Mouse (Mus musculus) macrophage (primary cell): ENCODE data around the gene Wiz. TPM values are rescaled to one million over a fixed set of nuclear protein-coding genes. Genes with fewer than 3 reads are reported as not detected.
A peak's percentile ranks its signal among the peaks of the same experiment; 100 is the strongest.

ENCODE experiments used
- H3K27ac ChIP-seq: fragments of 350-480 bp; formaldehyde crosslinking; 2 replicates; pipeline ENCODE4 v1.9.0; 2021
- H3K36me3 ChIP-seq: fragments of 350-480 bp; formaldehyde crosslinking; 2 replicates; pipeline ENCODE4 v1.9.0; 2021; ENCODE audit errors: inconsistent target
- H3K4me3 ChIP-seq: fragments of 350-480 bp; formaldehyde crosslinking; 2 replicates; pipeline ENCODE4 v1.9.0; 2021; ENCODE audit errors: inconsistent target
- H3K79me2 ChIP-seq: fragments of 350-480 bp; formaldehyde crosslinking; 2 replicates; pipeline ENCODE4 v1.9.0; 2021; ENCODE audit errors: inconsistent target
- WGBS: methylation state at CpG from one replicate; pipeline ENCODE4 v1.1.7; 2026; ENCODE audit warnings: inconsistent platforms; ENCODE audit not compliant: missing documents; 5-methylcytosine and 5-hydroxymethylcytosine counted together
- polyA plus RNA-seq: library from polyadenylated mRNA; stranded (reverse); fragments of 250-400 nt; gene quantifications from 3 replicates; pipeline ENCODE4 v1.2.4, GENCODE M21; 2018; ENCODE audit warnings: inconsistent platforms

Gene Wiz
- polyA plus RNA-seq, 1 experiment from 2014 or later: 20.7 TPM

- Histone ChIP-seq H3K36me3 (peaks cover 7% of the 10 kb centered on the region; the same call in 1 of the 2 replicates), H3K4me3 (peak overlapping the region; percentile 29), H3K79me2 (peaks cover 30% of the 10 kb centered on the region), H3K27ac (no peak overlapping the region)
- WGBS: 51% methylated on average over 5 of the region's 5 CpGs
These were observed 24.4 kb downstream of the Wiz start for GRCm38 (mm10) chr17:32364850-32365249.

DNA sequence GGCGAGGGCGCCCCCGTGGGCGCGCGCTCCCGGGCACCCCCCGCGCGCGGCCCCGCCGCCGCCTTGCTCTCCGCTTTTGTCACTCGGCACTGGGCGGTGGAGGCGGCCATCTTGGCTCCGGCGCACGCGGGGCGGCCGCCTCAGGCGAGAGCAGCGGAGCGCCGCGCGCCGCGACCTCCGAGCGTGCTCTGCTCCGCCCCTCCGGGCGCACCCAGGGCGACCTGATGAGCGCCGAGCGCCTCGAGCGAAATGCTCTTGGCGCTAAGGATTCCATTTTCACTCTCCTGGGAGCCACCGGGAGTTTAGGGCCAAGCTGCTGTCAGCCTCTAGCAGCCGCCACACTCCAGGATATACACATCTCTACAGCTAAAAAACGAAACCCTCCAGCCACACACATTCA is 24.9 kb downstream of the Wiz start:
- peaks cover 30% of the 10 kb centered on the region for H3K79me2 ChIP-seq
- peaks cover 12% of the 10 kb centered on the region; the same call in 1 of the 2 replicates for H3K36me3 ChIP-seq
- H3K4me3 ChIP-seq: peak overlapping the region; percentile 29
- WGBS: under 1% methylated on average over 46 of the region's 47 CpGs
- H3K27ac ChIP-seq: no peak overlapping the region

- Histone ChIP-seq H3K27ac (no peak overlapping the region), H3K79me2 (peaks cover 30% of the 10 kb centered on the region), H3K36me3 (peaks cover 17% of the 10 kb centered on the region; the same call in 1 of the 2 replicates), H3K4me3 (peak overlapping the region; percentile 86)
- WGBS: under 1% methylated on average over 31 of the region's 50 CpGs
These were observed 25.4 kb downstream of the Wiz start for GRCm38 (mm10) chr17:32363821-32364301.

DNA sequence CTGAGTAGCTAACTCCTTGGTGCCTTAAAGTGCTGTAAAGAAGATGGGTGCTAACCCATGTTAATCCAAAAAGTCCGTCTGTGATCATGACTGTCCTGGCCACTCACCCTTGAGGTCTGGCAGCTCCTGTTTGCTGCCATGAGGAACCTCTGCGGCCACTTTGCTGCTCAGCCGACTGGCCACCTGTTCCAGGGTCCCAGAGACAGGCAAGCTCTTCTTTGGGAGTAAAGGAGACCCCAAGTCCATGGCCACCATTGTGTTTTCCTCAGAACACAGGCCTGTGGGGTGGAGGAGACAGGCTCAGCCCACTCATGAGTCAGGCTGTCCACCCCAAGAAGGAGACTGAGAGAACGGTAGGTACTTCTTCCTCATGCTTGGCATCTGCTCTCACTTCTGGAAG is 26.6 kb downstream of the Wiz start:
- H3K79me2 ChIP-seq: peaks cover 30% of the 10 kb centered on the region
- no peak overlapping the region; the same call in 1 of the 2 replicates for H3K4me3 ChIP-seq
- H3K27ac ChIP-seq: no peak overlapping the region
- 68% methylated on average over 4 of the region's 4 CpGs for WGBS
- peaks cover 29% of the 10 kb centered on the region for H3K36me3 ChIP-seq

GRCm38 (mm10) chr17:32359928-32360327 is 29.3 kb downstream of the Wiz start:
- H3K4me3 ChIP-seq: no peak overlapping the region
- no peak overlapping the region for H3K27ac ChIP-seq
- 95% methylated on average over 16 of the region's 18 CpGs for WGBS
- H3K36me3 ChIP-seq: peaks cover 54% of the 10 kb centered on the region
- H3K79me2 ChIP-seq: peaks cover 30% of the 10 kb centered on the region

GRCm38 (mm10) chr17:32358943-32359340 is 30.3 kb downstream of the Wiz start:
- H3K4me3 ChIP-seq: no peak overlapping the region
- WGBS: 94% methylated on average over 6 of the region's 6 CpGs
- H3K36me3 ChIP-seq: peaks cover 64% of the 10 kb centered on the region

GRCm38 (mm10) chr17:32358192-32358942 is 30.9 kb downstream of the Wiz start:
- H3K36me3 ChIP-seq: peaks cover 64% of the 10 kb centered on the region
- no peak overlapping the region for H3K4me3 ChIP-seq
- no peak overlapping the region for H3K27ac ChIP-seq
- 93% methylated on average over 7 of the region's 7 CpGs for WGBS
- peaks cover 24% of the 10 kb centered on the region for H3K79me2 ChIP-seq

More at GRCm38 (mm10) chr17:32358943-32359340, 30.3 kb downstream of the Wiz start:
- H3K79me2 ChIP-seq: peaks cover 30% of the 10 kb centered on the region
- no peak overlapping the region for H3K27ac ChIP-seq

GRCm38 (mm10) chr17:32356766-32357760 is 32.2 kb downstream of the Wiz start:
- H3K27ac ChIP-seq: no peak overlapping the region
- WGBS: 93% methylated on average over 24 of the region's 24 CpGs
- H3K79me2 ChIP-seq: peaks cover 11% of the 10 kb centered on the region; the same call in 1 of the 2 replicates
- H3K4me3 ChIP-seq: no peak overlapping the region
- peaks cover 64% of the 10 kb centered on the region for H3K36me3 ChIP-seq

- WGBS: 87% methylated on average over 8 of the region's 9 CpGs
- Histone ChIP-seq H3K79me2 (peaks cover 3% of the 10 kb centered on the region; the same call in 1 of the 2 replicates), H3K36me3 (peaks cover 59% of the 10 kb centered on the region), H3K27ac (no peak overlapping the region), H3K4me3 (no peak overlapping the region)
These were observed 33.0 kb downstream of the Wiz start for GRCm38 (mm10) chr17:32356281-32356680.

- Histone ChIP-seq H3K36me3 (peaks cover 57% of the 10 kb centered on the region), H3K27ac (no peak overlapping the region), H3K79me2 (peaks cover 2% of the 10 kb centered on the region; the same call in 1 of the 2 replicates), H3K4me3 (no peak overlapping the region)
- 93% methylated on average over 6 of the region's 6 CpGs for WGBS
These were observed 34.2 kb downstream of the Wiz start for GRCm38 (mm10) chr17:32355031-32355430.

GRCm38 (mm10) chr17:32354211-32354610 is 35.0 kb downstream of the Wiz start:
- Histone ChIP-seq H3K4me3 (no peak overlapping the region), H3K36me3 (peaks cover 50% of the 10 kb centered on the region), H3K27ac (no peak overlapping the region), H3K79me2 (peaks cover 10% of the 10 kb centered on the region; the same call in 1 of the 2 replicates)
- 98% methylated on average over 5 of the region's 5 CpGs for WGBS

- 79% methylated on average over 3 of the region's 4 CpGs for WGBS
- H3K27ac ChIP-seq: no peak overlapping the region
- H3K4me3 ChIP-seq: no peak overlapping the region
- H3K36me3 ChIP-seq: peaks cover 45% of the 10 kb centered on the region
- peaks cover 16% of the 10 kb centered on the region for H3K79me2 ChIP-seq
These were observed 35.5 kb downstream of the Wiz start for GRCm38 (mm10) chr17:32353696-32354095.

DNA sequence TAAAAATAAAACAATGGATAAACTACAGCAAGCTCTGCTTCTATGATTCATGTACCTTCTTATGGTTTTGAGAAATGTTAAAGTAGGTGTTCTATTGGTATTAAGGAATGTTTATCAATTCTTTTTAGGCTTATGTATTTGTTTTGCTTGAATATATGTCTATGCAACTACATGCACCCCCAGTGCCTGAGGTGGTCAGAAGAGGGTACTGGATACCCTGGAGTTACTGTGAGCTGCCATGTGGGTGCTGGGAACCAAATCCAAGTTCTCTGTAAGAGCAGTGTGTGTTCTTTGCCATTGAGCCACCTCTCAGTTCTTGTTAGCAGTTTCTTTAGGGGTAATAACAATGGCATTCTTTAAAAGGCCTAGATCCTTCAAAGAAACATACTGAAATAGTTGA is 37.5 kb downstream of the Wiz start:
- H3K27ac ChIP-seq: no peak overlapping the region
- peaks cover 35% of the 10 kb centered on the region for H3K79me2 ChIP-seq

GRCm38 (mm10) chr17:32351269-32351668 is 38.0 kb downstream of the Wiz start:
- Histone ChIP-seq H3K4me3 (no peak overlapping the region; the same call in 1 of the 2 replicates), H3K27ac (no peak overlapping the region), H3K79me2 (peaks cover 40% of the 10 kb centered on the region), H3K36me3 (peaks cover 23% of the 10 kb centered on the region)
- WGBS: 84% methylated on average over 3 of the region's 3 CpGs

More for the DNA sequence above, 37.5 kb downstream of the Wiz start:
- no peak overlapping the region for H3K4me3 ChIP-seq
- peaks cover 27% of the 10 kb centered on the region for H3K36me3 ChIP-seq
